Mouse (Mus musculus) neural tube, embryonic 12.5 days (tissue): ENCODE data around the gene Nr3c2. TPM values are rescaled to one million over a fixed set of nuclear protein-coding genes. Genes with fewer than 3 reads are reported as not detected.

Source experiments
- ATAC-seq: fragments of 200-750 bp; cut with Nextera tagmentation; 2 replicates; pipeline ENCODE4 v1.8.0; 2017; ENCODE audit warnings: low read depth, mild to moderate bottlenecking, moderate TSS enrichment, moderate library complexity; ENCODE audit not compliant: low FRiP score
- H3K27ac ChIP-seq: fragments of 300-500 bp; sonication (generic); 2 replicates; pipeline ENCODE4 v1.5.1; 2016
- H3K27me3 ChIP-seq: fragments of 300-500 bp; sonication (generic); replicated peaks from 2 replicates; pipeline ENCODE4 v1.6.1; 2016; ENCODE audit warnings: mild to moderate bottlenecking
- H3K36me3 ChIP-seq: fragments of 300-500 bp; sonication (generic); 2 replicates; pipeline ENCODE4 v1.6.1; 2016; ENCODE audit warnings: mild to moderate bottlenecking
- H3K4me1 ChIP-seq: fragments of 300-500 bp; sonication (generic); 2 replicates; pipeline ENCODE4 v1.6.1; 2016
- H3K4me2 ChIP-seq: fragments of 300-500 bp; sonication (generic); replicated peaks from 2 replicates; pipeline ENCODE4 v1.6.1; 2016; ENCODE audit warnings: mild to moderate bottlenecking
- H3K4me3 ChIP-seq: fragments of 300-500 bp; sonication (generic); 2 replicates; pipeline ENCODE4 v1.5.1; 2016
- H3K9ac ChIP-seq: fragments of 300-500 bp; sonication (generic); 2 replicates; pipeline ENCODE4 v1.6.1; 2016; ENCODE audit warnings: mild to moderate bottlenecking
- H3K9me3 ChIP-seq: fragments of 300-500 bp; sonication (generic); 2 replicates; pipeline ENCODE4 v1.6.1; 2016; ENCODE audit warnings: mild to moderate bottlenecking
- WGBS: fragments of 180-500 bp; shearing (Covaris S2); methylation state at CpG from one replicate; pipeline ENCODE4 v1.1.7; 2016; 5-methylcytosine and 5-hydroxymethylcytosine counted together
- polyA plus RNA-seq: library from polyadenylated mRNA; unstranded; fragments of >200 nt; fragmentation: Nextera tagmentation; extraction: Ambion mirVana; gene quantifications from 2 replicates; pipeline ENCODE4 v1.2.1, GENCODE M21; 2016

Gene Nr3c2
- 1.7 and 2.0 TPM in 2 replicates for polyA plus RNA-seq

GRCm38 (mm10) chr8:76899411-76900154 lies at the start of gene Nr3c2:
Gene Nr3c2 (plus strand): TSS chr8:76899442.
- Histone ChIP-seq H3K4me1 (peaks cover 25% of the 10 kb centered on the region), H3K4me3 (peak within 1 kb of the TSS; percentile 65), H3K36me3 (no peaks in the 10 kb centered on the region), H3K4me2 (peak within 1 kb of the TSS; percentile 99), H3K9me3 (no peaks in the 10 kb centered on the region), H3K9ac (peak within 1 kb of the TSS; percentile 61), H3K27me3 (peaks cover 40% of the 10 kb centered on the region), H3K27ac (no peak within 1 kb of the TSS)
- peak; percentile 7 for ATAC-seq
- 1% methylated on average over 46 of the region's 47 CpGs for WGBS

DNA sequence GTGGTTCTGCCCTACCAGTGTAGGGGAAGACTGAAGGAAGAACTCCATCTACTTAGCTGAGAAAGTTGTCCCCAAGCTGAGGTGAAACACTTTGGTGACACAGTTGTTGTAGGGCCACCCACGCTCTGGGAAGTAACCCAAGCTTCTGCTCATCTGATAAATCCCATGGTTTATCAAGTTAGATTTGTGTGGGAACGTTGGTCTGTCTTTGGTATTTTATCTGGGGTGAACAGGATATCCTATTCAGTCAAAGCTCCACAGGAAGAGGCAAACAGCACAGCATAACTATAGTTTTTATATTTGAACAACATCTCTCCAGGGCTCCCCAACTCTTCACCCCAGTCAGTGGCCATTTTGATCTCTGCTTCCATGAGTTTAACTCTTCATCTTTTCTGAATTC lies 40.7 kb upstream of the Nr3c2 start:
- Histone ChIP-seq H3K27me3 (no peaks in the 10 kb centered on the region), H3K4me1 (no peaks in the 10 kb centered on the region), H3K4me2 (no peak overlapping the region), H3K4me3 (no peak overlapping the region), H3K9ac (no peak overlapping the region), H3K9me3 (no peaks in the 10 kb centered on the region), H3K27ac (no peak overlapping the region), H3K36me3 (no peaks in the 10 kb centered on the region)
- ATAC-seq, result no peak
- WGBS, result 86% methylated on average over 2 of the region's 2 CpGs

- Histone ChIP-seq H3K4me2 (no peak overlapping the region), H3K27ac (no peak overlapping the region), H3K9ac (no peak overlapping the region), H3K27me3 (no peaks in the 10 kb centered on the region), H3K9me3 (no peaks in the 10 kb centered on the region), H3K4me3 (no peak overlapping the region), H3K36me3 (no peaks in the 10 kb centered on the region), H3K4me1 (no peaks in the 10 kb centered on the region)
- no peak for ATAC-seq
These were observed 39.5 kb upstream of the Nr3c2 start for GRCm38 (mm10) chr8:76859709-76860108.

DNA sequence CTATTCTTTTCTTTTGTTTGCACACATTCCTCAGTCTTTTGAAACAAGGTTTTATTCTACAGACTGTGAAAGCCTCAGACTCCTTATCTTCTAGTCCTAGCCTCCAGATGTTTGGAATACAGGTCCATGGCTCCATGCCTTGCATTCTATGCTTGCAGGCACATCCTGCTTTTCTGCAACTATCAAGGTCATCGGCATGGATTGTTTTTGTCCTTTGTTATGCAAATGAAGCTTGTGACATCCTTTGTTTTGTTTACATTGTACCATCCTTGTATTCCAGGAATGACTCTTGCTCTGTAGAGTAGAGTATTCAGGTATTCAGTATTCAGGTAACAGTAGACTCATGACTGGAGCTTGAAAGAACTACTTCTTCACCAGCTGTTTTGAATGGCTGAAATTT lies 36.2 kb upstream of the Nr3c2 start:
- H3K4me1 ChIP-seq, result no peaks in the 10 kb centered on the region
- no peak for ATAC-seq
- H3K27ac ChIP-seq, result no peak overlapping the region
- no peak overlapping the region for H3K4me3 ChIP-seq
- H3K36me3 ChIP-seq, result no peaks in the 10 kb centered on the region
- no peak overlapping the region for H3K9ac ChIP-seq
- H3K4me2 ChIP-seq, result no peak overlapping the region
- no peaks in the 10 kb centered on the region for H3K27me3 ChIP-seq
- H3K9me3 ChIP-seq, result no peaks in the 10 kb centered on the region
- 83% methylated on average over 1 of the region's 1 CpGs for WGBS

- no peak for ATAC-seq
- Histone ChIP-seq H3K4me3 (no peak overlapping the region), H3K27me3 (no peaks in the 10 kb centered on the region), H3K4me2 (no peak overlapping the region), H3K9ac (no peak overlapping the region), H3K9me3 (no peaks in the 10 kb centered on the region), H3K27ac (no peak overlapping the region), H3K36me3 (no peaks in the 10 kb centered on the region), H3K4me1 (no peaks in the 10 kb centered on the region)
- WGBS, result 94% methylated on average over 2 of the region's 2 CpGs
These were observed 22.4 kb upstream of the Nr3c2 start for GRCm38 (mm10) chr8:76876809-76877208.

GRCm38 (mm10) chr8:76897050-76897449 lies 2.2 kb upstream of the Nr3c2 start:
- Histone ChIP-seq H3K27me3 (peaks cover 31% of the 10 kb centered on the region), H3K4me3 (no peak overlapping the region), H3K9me3 (no peaks in the 10 kb centered on the region), H3K27ac (no peak overlapping the region), H3K9ac (no peak overlapping the region), H3K4me1 (peaks cover 21% of the 10 kb centered on the region), H3K4me2 (no peak overlapping the region), H3K36me3 (no peaks in the 10 kb centered on the region)
- 3% methylated on average over 2 of the region's 2 CpGs for WGBS
- ATAC-seq, result no peak

- Histone ChIP-seq H3K9ac (peak overlapping the region; percentile 61), H3K27ac (no peak overlapping the region), H3K4me2 (peak overlapping the region; percentile 99), H3K4me3 (peak overlapping the region; percentile 65), H3K9me3 (no peaks in the 10 kb centered on the region), H3K4me1 (peaks cover 25% of the 10 kb centered on the region), H3K27me3 (peaks cover 40% of the 10 kb centered on the region), H3K36me3 (no peaks in the 10 kb centered on the region)
- WGBS, result under 1% methylated on average over 40 of the region's 60 CpGs
- peak; percentile 14 for ATAC-seq
These were observed 376 bp upstream of the Nr3c2 start for GRCm38 (mm10) chr8:76898721-76899410.

DNA sequence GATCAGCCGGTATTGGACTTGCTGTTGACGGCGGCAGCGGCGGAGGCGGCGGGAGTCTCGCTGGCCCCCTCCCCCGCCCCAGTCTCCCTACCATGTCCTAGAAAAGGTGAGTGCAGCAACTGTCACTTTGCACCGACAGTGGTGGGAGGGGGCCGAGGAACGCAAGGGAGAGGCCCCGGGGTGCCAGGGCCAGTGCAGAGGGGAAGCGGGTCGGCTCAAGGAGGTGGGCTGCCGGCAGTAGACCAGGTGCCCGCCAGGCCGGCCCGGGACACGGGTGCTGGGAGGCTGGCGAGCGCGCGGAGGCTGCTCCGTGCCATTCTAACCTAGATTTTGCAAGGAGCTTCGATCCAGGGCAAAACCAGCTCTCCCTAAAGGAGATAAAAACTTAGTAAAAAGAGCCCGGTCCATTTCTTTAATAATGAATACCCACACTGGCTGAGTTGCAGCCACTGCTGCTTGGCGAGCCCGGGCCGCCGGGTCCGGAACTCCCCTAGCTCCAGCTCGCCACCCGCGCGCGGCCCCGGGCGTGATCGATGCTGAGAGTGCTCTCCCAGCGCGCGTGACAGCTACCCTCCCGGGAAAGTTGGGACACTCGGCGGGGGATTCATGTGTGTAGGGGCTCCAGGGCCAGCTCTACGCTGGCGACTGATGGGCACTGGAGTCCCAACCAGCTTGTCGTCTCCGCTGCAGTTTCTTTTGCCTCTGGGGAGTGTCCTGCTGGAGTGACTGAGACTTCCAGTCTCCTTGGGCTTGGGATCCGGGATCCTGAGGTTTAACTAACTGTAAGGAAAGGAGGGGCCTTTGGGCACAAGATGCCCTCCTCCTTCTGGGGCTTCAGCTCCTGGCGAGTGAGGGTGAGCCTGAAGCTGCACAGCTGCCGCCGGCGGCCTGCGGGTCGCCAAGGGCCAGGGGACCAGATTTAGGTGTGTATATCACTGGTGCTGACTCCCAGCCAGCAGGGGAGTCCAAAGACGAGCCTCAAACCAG lies 1.2 kb downstream of the Nr3c2 start:
- no peak; the same call in 1 of the 2 replicates for ATAC-seq
- peak overlapping the region; percentile 65 for H3K4me3 ChIP-seq
- H3K4me1 ChIP-seq, result peaks cover 25% of the 10 kb centered on the region
- H3K4me2 ChIP-seq, result peak overlapping the region; percentile 99
- H3K9me3 ChIP-seq, result no peaks in the 10 kb centered on the region
- under 1% methylated on average over 58 of the region's 58 CpGs for WGBS
- H3K27me3 ChIP-seq, result peaks cover 40% of the 10 kb centered on the region
- no peak overlapping the region for H3K27ac ChIP-seq
- H3K36me3 ChIP-seq, result no peaks in the 10 kb centered on the region
- peak overlapping the region; percentile 61 for H3K9ac ChIP-seq

DNA sequence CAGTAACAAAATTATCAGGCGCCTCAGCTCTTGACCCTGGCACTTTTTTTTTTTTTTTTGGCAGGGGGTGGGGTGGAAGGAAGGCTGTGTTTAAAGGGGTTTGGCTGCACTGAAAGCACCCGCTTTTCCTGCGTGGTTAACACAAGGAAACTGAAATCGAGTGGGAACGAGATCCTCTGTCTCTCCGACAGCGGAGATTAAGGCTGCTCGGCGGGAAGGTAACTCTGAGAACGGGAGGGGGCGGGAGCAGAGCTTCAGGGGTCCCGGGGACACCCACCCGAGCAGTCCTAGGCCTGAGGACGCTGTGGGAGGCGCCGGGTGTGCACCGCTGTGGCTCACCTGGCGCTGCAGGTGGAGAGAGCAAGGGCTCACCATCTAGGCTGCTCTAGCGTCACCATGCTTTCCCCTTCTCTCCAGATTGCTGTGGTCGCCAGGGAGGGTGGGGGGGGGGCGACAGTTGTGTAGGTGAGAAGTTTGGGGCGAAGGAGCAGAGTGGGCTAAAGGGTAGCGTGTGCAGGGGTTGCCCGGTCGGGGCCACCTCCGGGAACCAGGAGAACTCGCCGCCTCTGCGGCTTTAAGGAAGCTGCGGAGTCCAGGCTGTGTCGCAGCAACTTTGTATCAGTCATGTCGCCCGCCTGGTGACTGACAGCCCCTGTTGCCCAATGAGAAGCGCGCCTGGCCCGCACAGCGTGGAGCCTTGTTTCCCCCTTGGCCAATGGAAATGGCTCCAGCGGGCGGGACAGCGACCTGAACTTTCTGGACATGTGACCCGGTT lies 2.4 kb downstream of the Nr3c2 start:
- peaks cover 40% of the 10 kb centered on the region for H3K27me3 ChIP-seq

GRCm38 (mm10) chr8:76902205-76903078 lies 3.2 kb downstream of the Nr3c2 start:
- Histone ChIP-seq H3K27ac (no peak overlapping the region), H3K36me3 (no peaks in the 10 kb centered on the region), H3K4me1 (peaks cover 25% of the 10 kb centered on the region), H3K9ac (peak overlapping the region; percentile 44; the same call in 1 of the 2 replicates), H3K27me3 (peaks cover 38% of the 10 kb centered on the region), H3K4me2 (peak overlapping the region; percentile 99), H3K4me3 (peak overlapping the region; percentile 65), H3K9me3 (no peaks in the 10 kb centered on the region)
- 1% methylated on average over 34 of the region's 35 CpGs for WGBS
- ATAC-seq, result peak; percentile 71

More for the DNA sequence above, 2.4 kb downstream of the Nr3c2 start:
- H3K36me3 ChIP-seq, result no peaks in the 10 kb centered on the region
- 1% methylated on average over 41 of the region's 41 CpGs for WGBS
- peak; percentile 96 for ATAC-seq
- H3K27ac ChIP-seq, result no peak overlapping the region
- 0 out of 2 replicates have a peak overlapping the region, but pooled peaks have one; percentile 26 for H3K9ac ChIP-seq
- H3K4me1 ChIP-seq, result peaks cover 25% of the 10 kb centered on the region
- no peaks in the 10 kb centered on the region for H3K9me3 ChIP-seq
- H3K4me3 ChIP-seq, result peak overlapping the region; percentile 65
- peak overlapping the region; percentile 99 for H3K4me2 ChIP-seq

GRCm38 (mm10) chr8:76911206-76911605 lies 12.0 kb downstream of the Nr3c2 start:
- H3K36me3 ChIP-seq, result no peaks in the 10 kb centered on the region
- H3K9ac ChIP-seq, result no peak overlapping the region
- no peaks in the 10 kb centered on the region for H3K4me1 ChIP-seq
- no peaks in the 10 kb centered on the region for H3K27me3 ChIP-seq
- no peaks in the 10 kb centered on the region for H3K9me3 ChIP-seq
- H3K4me2 ChIP-seq, result no peak overlapping the region
- H3K27ac ChIP-seq, result no peak overlapping the region
- ATAC-seq, result no peak
- H3K4me3 ChIP-seq, result no peak overlapping the region
